Mouse (Mus musculus) brown adipose tissue, adult 24 weeks (tissue): ENCODE measurements around the gene 2310030G06Rik. TPM values are rescaled to one million over a fixed set of nuclear protein-coding genes. Genes with fewer than 3 reads are reported as not detected.

Source experiments
- H3K27ac ChIP-seq: fragments of 200-500 bp; replicated peaks from 2 replicates; pipeline ENCODE4 v1.5.1; 2012; ENCODE audit warnings: low read depth, mild to moderate bottlenecking, low read length
- H3K4me1 ChIP-seq: fragments of 200-500 bp; 2 replicates; pipeline ENCODE4 v1.6.1; 2012; ENCODE audit warnings: low read length, mixed read lengths; ENCODE audit not compliant: control insufficient read depth, insufficient read depth, insufficient read length
- H3K4me3 ChIP-seq: fragments of 200-500 bp; 2 replicates; pipeline ENCODE4 v1.5.1; 2012; ENCODE audit warnings: low read depth, mild to moderate bottlenecking, low read length, moderate library complexity; ENCODE audit not compliant: insufficient read depth
- polyA plus RNA-seq: library from polyadenylated mRNA; stranded (reverse); fragments of >200 nt; gene quantifications from 2 replicates; pipeline ENCODE4 v1.2.4, GENCODE M21; 2012; ENCODE audit not compliant: missing spikeins, insufficient read depth, insufficient read length

Gene 2310030G06Rik
- polyA plus RNA-seq, 1 experiment: 5.0 TPM

GRCm38 (mm10) chr9:50697706-50698041, 48.7 kb downstream of the 2310030G06Rik start:
- no peaks in the 10 kb centered on the region for H3K4me1 ChIP-seq
- H3K27ac ChIP-seq: no peak overlapping the region
- peak overlapping the region; percentile 50 for H3K4me3 ChIP-seq

GRCm38 (mm10) chr9:50696851-50697705, 49.3 kb downstream of the 2310030G06Rik start:
- H3K27ac ChIP-seq: no peak overlapping the region
- peak overlapping the region; percentile 50 for H3K4me3 ChIP-seq

GRCm38 (mm10) chr9:50695153-50695552, 51.2 kb downstream of the 2310030G06Rik start:
- H3K27ac ChIP-seq: no peak overlapping the region
- H3K4me1 ChIP-seq: no peaks in the 10 kb centered on the region
- no peak overlapping the region for H3K4me3 ChIP-seq

More at GRCm38 (mm10) chr9:50696851-50697705, 49.3 kb downstream of the 2310030G06Rik start:
- H3K4me1 ChIP-seq: no peaks in the 10 kb centered on the region

- H3K4me1 ChIP-seq: no peaks in the 10 kb centered on the region
- no peak overlapping the region for H3K4me3 ChIP-seq
- H3K27ac ChIP-seq: no peak overlapping the region
These were observed 52.7 kb downstream of the 2310030G06Rik start for GRCm38 (mm10) chr9:50693631-50694030.

GRCm38 (mm10) chr9:50692626-50693580, 53.4 kb downstream of the 2310030G06Rik start:
- no peak overlapping the region for H3K4me3 ChIP-seq
- no peaks in the 10 kb centered on the region for H3K4me1 ChIP-seq
- no peak overlapping the region for H3K27ac ChIP-seq

Other genes with a start within 250 kb of the 2310030G06Rik start
- gene Pts, start 217.8 kb downstream of the 2310030G06Rik start, polyA plus RNA-seq: 255 and 268 TPM in 2 replicates
- 2.2 and 3.0 TPM in 2 replicates for gene Il18, start 191.7 kb downstream of the 2310030G06Rik start, polyA plus RNA-seq
- gene Bco2, start 191.4 kb downstream of the 2310030G06Rik start, polyA plus RNA-seq: 0.54 and 1.1 TPM in 2 replicates
- not detected in 2 replicates for gene Tex12, start 185.2 kb downstream of the 2310030G06Rik start, polyA plus RNA-seq
- gene Sdhd, start 142.7 kb downstream of the 2310030G06Rik start, polyA plus RNA-seq: 1,365 and 1,497 TPM in 2 replicates
- gene Timm8b, start 142.6 kb downstream of the 2310030G06Rik start, polyA plus RNA-seq: 395 and 454 TPM in 2 replicates
- gene Pih1d2, start 129.2 kb downstream of the 2310030G06Rik start, polyA plus RNA-seq: 1.0 and 2.8 TPM in 2 replicates
- gene Nkapd1, start 129.1 kb downstream of the 2310030G06Rik start, polyA plus RNA-seq: 7.6 and 20.6 TPM in 2 replicates
- 497 and 703 TPM in 2 replicates for gene Dlat, start 86.8 kb downstream of the 2310030G06Rik start, polyA plus RNA-seq
- gene Dixdc1, start 7.0 kb downstream of the 2310030G06Rik start, polyA plus RNA-seq: 5.3 and 9.5 TPM in 2 replicates
- 145 and 189 TPM in 2 replicates for gene Cryab, start 4.8 kb upstream of the 2310030G06Rik start, polyA plus RNA-seq
- 1.8 and 5.9 TPM in 2 replicates for gene Hspb2, start 5.8 kb upstream of the 2310030G06Rik start, polyA plus RNA-seq
- 5.1 and 9.2 TPM in 2 replicates for gene Fdxacb1, start 21.7 kb upstream of the 2310030G06Rik start, polyA plus RNA-seq
- gene Alg9, start 28.5 kb upstream of the 2310030G06Rik start, polyA plus RNA-seq: 38.3 and 49.0 TPM in 2 replicates
- gene 1110032A03Rik, start 29.0 kb upstream of the 2310030G06Rik start, polyA plus RNA-seq: 213 and 331 TPM in 2 replicates
- gene Ppp2r1b, start 98.8 kb upstream of the 2310030G06Rik start, polyA plus RNA-seq: 35.1 and 41.6 TPM in 2 replicates